Mouse (Mus musculus) limb, embryonic 13.5 days (tissue): ENCODE results near the gene Aif1. TPM values are rescaled to one million over a fixed set of nuclear protein-coding genes. Genes with fewer than 3 reads are reported as not detected.
A peak's percentile ranks its signal among the peaks of the same experiment; 100 is the strongest.

Source experiments
- ATAC-seq: fragments of 200-750 bp; cut with Nextera tagmentation; 2 replicates; pipeline ENCODE4 v1.8.0; 2017; ENCODE audit warnings: low read depth, moderate number of reproducible peaks, moderate TSS enrichment; ENCODE audit not compliant: low FRiP score
- H3K27ac ChIP-seq: fragments of 300-500 bp; sonication (generic); 2 replicates; pipeline ENCODE4 v1.5.1; 2015; ENCODE audit warnings: inconsistent platforms, mild to moderate bottlenecking, moderate library complexity
- H3K27me3 ChIP-seq: fragments of 300-500 bp; sonication (generic); 2 replicates; pipeline ENCODE4 v1.6.1; 2015; ENCODE audit warnings: mild to moderate bottlenecking, inconsistent platforms
- H3K36me3 ChIP-seq: fragments of 300-500 bp; sonication (generic); 2 replicates; pipeline ENCODE4 v1.6.1; 2015; ENCODE audit warnings: inconsistent platforms, mild to moderate bottlenecking, moderate library complexity
- H3K4me1 ChIP-seq: fragments of 300-500 bp; sonication (generic); 2 replicates; pipeline ENCODE4 v1.6.1; 2015; ENCODE audit warnings: inconsistent platforms
- H3K4me2 ChIP-seq: fragments of 300-500 bp; sonication (generic); replicated peaks from 2 replicates; pipeline ENCODE4 v1.6.1; 2015; ENCODE audit warnings: inconsistent platforms, mild to moderate bottlenecking, moderate library complexity
- H3K4me3 ChIP-seq: fragments of 300-500 bp; sonication (generic); 2 replicates; pipeline ENCODE4 v1.5.1; 2015; ENCODE audit warnings: moderate library complexity, mild to moderate bottlenecking, inconsistent platforms
- H3K9ac ChIP-seq: fragments of 300-500 bp; sonication (generic); 2 replicates; pipeline ENCODE4 v1.6.1; 2015; ENCODE audit warnings: mild to moderate bottlenecking, inconsistent platforms
- H3K9me3 ChIP-seq: fragments of 300-500 bp; sonication (generic); 2 replicates; pipeline ENCODE4 v1.6.1; 2016; ENCODE audit warnings: inconsistent platforms
- WGBS: fragments of 180-500 bp; shearing (Covaris S2); methylation state at CpG from one replicate; pipeline ENCODE4 v1.1.7; 2015; 5-methylcytosine and 5-hydroxymethylcytosine counted together
- polyA plus RNA-seq: library from polyadenylated mRNA; unstranded; fragments of >200 nt; fragmentation: Nextera tagmentation; extraction: Ambion mirVana; gene quantifications from 2 replicates; pipeline ENCODE4 v1.2.1, GENCODE M21; 2015

The Aif1 gene
- polyA plus RNA-seq, 1 experiment from 2014 or later, result 9.0 TPM

DNA sequence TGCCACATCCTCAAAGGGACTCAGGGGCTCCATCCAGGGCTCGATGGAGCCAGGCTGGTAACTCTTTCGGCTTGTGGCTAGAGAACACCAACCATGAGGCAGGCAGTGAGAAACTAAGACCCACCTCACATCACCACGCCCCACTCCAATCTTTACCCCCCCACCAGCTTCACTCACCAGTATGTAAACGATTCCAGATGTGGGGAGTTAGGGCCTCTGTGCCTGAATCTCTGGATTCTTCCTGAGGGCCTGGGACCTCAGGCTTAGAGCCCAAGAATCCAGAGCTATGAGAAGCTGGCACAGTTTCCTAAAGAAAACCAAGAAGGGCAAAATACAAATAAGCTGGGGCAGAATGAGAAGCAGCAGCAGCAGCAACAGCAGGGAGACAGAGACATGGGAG is 21.9 kb downstream of the Aif1 start:
- H3K4me2 ChIP-seq, result no peak overlapping the region
- no peaks in the 10 kb centered on the region for H3K9me3 ChIP-seq
- no peaks in the 10 kb centered on the region for H3K27me3 ChIP-seq
- H3K36me3 ChIP-seq, result peaks cover 98% of the 10 kb centered on the region
- peaks cover 8% of the 10 kb centered on the region; the same call in 1 of the 2 replicates for H3K4me1 ChIP-seq
- H3K4me3 ChIP-seq, result no peak overlapping the region
- peak overlapping the region; percentile 44; the same call in 1 of the 2 replicates for H3K27ac ChIP-seq
- H3K9ac ChIP-seq, result peak overlapping the region; percentile 19; the same call in 1 of the 2 replicates
- 56% methylated on average over 4 of the region's 4 CpGs for WGBS
- ATAC-seq, result no peak

DNA sequence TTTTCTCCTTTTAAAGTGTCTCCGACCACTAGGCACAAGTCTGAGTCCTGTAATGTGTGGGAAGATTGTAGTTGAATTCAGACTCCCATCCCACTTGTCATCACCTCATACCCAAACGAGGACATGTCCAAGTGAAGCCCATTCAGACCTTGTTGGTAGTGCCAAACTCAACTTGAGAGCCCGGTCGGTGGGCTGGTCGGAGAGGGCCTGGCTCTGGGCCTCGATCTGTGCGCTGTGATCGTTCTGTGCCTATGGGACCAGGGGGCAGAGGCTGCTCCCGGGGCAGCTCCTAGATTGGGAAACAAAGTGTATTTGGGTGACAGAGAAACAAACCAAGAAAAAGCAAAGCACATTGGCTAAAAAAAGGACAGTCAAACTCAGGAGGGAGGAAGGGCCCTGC is 22.8 kb downstream of the Aif1 start:
- Histone ChIP-seq H3K4me2 (no peak overlapping the region), H3K27me3 (no peaks in the 10 kb centered on the region), H3K27ac (no peak overlapping the region), H3K9ac (no peak overlapping the region), H3K36me3 (peaks cover 98% of the 10 kb centered on the region), H3K9me3 (no peaks in the 10 kb centered on the region), H3K4me1 (peaks cover 8% of the 10 kb centered on the region; the same call in 1 of the 2 replicates), H3K4me3 (no peak overlapping the region)
- ATAC-seq, result no peak
- 97% methylated on average over 9 of the region's 9 CpGs for WGBS

DNA sequence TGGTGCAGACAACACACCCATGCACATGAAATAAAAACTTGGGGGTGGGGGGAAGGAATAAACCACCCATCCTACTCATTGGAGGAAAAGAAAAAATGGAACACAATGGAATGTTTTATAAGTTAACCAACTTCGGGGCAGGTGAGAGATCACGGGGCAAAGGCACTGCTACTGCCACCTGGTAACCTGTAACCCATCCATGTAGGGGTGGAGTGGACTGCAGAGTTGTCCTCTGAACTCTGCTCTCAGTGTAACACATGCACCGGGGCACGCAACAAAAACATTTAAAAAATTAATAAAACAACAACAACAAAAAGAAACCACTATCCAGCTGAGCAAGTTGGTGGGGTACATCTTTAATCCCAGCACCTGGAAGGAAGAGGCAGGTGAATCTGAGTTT is 23.7 kb downstream of the Aif1 start:
- 94% methylated on average over 4 of the region's 4 CpGs for WGBS

DNA sequence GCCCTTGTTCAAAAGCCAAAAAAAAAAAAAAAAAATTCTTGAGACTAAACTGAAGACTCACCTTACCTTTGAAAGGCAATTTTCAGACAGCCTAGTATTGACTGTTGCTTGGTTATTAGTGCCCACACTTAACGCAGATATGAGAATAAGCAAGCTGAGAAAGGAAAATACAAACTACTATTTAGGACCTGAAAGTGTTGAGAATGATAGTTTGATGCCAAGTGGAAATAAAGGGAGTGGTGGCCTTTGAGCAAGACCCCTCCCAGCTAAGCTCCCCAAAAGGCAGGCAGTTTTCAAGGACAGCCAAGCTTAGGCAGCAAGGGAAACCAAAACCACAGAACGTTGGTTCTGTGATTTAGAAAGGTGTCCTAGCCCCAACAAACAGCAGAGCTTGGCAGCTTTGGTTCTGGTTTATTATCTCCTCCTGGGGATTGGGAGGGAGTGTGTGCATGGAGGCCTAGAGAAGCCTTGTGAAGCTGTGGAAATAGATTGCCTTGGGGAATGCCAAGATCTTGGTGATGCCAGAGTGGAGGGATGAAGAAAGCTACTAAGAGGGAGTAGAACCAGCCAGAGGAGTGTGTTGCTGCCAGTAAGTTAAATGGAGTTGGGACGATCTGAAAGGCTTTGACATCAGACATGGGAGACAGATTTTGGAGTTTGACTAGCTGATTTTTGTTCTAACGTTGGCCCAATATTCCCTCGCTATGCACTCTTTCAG is 27.8 kb downstream of the Aif1 start:
- Histone ChIP-seq H3K27ac (no peak overlapping the region), H3K4me2 (no peak overlapping the region), H3K4me3 (no peak overlapping the region), H3K4me1 (no peaks in the 10 kb centered on the region), H3K9ac (no peak overlapping the region), H3K27me3 (no peaks in the 10 kb centered on the region), H3K36me3 (peaks cover 93% of the 10 kb centered on the region), H3K9me3 (peaks cover 5% of the 10 kb centered on the region; the same call in 1 of the 2 replicates)
- ATAC-seq, result no peak
- 67% methylated on average over 5 of the region's 5 CpGs for WGBS

More for the DNA sequence above, 23.7 kb downstream of the Aif1 start:
- Histone ChIP-seq H3K9me3 (no peaks in the 10 kb centered on the region), H3K36me3 (peaks cover 93% of the 10 kb centered on the region), H3K4me2 (no peak overlapping the region), H3K4me3 (no peak overlapping the region), H3K9ac (no peak overlapping the region), H3K27ac (no peak overlapping the region), H3K4me1 (peaks cover 8% of the 10 kb centered on the region; the same call in 1 of the 2 replicates), H3K27me3 (no peaks in the 10 kb centered on the region)
- no peak for ATAC-seq

DNA sequence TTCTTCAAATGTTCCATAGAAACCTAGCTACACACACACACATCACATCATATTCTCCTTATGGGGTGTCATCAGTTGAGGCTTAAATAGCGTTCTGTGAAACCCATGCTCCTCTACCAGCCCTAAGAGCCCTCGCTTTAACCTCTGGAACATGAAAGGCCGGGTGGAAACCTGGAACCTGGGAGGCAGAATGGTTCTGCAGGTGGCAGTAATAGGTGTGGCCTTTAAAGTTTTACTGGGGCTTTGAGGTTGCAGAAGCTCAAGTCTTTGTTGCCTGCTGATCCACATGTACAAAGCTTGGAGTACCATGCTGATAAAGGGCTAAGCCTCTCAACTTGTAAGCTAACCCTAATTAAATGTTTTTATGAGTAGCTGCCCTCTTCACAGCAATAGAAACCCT is 28.5 kb downstream of the Aif1 start:
- Histone ChIP-seq H3K27me3 (no peaks in the 10 kb centered on the region), H3K4me1 (no peaks in the 10 kb centered on the region), H3K27ac (no peak overlapping the region), H3K36me3 (peaks cover 93% of the 10 kb centered on the region), H3K4me3 (no peak overlapping the region), H3K4me2 (no peak overlapping the region), H3K9me3 (peaks cover 6% of the 10 kb centered on the region; the same call in 1 of the 2 replicates), H3K9ac (no peak overlapping the region)
- no peak for ATAC-seq
- 21% methylated on average over 3 of the region's 3 CpGs for WGBS

DNA sequence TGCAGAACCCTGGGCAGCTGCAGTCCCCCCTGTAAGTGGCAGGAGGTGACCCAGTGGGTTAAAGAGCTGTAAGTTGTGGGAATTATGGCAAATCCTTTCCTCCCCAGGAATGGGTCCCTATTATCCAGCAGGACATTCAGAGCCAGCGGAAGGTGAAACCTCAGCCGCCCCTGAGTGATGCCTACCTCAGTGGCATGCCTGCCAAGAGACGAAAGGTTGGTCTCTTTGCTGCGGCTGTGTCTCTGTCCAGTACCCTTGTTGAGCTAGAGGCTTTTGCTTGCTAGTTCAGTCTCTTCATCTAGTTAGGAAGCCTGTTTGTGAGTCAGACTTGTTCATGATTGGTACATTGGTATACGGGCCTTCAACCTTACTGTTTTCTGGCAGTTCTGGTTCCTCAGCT is 29.7 kb downstream of the Aif1 start:
- WGBS, result 86% methylated on average over 5 of the region's 5 CpGs
- H3K4me3 ChIP-seq, result no peak overlapping the region
- H3K36me3 ChIP-seq, result peaks cover 93% of the 10 kb centered on the region
- no peak overlapping the region for H3K27ac ChIP-seq
- H3K4me2 ChIP-seq, result no peak overlapping the region
- no peak for ATAC-seq
- peaks cover 6% of the 10 kb centered on the region; the same call in 1 of the 2 replicates for H3K9me3 ChIP-seq
- no peaks in the 10 kb centered on the region for H3K27me3 ChIP-seq
- no peak overlapping the region for H3K9ac ChIP-seq
- H3K4me1 ChIP-seq, result no peaks in the 10 kb centered on the region

DNA sequence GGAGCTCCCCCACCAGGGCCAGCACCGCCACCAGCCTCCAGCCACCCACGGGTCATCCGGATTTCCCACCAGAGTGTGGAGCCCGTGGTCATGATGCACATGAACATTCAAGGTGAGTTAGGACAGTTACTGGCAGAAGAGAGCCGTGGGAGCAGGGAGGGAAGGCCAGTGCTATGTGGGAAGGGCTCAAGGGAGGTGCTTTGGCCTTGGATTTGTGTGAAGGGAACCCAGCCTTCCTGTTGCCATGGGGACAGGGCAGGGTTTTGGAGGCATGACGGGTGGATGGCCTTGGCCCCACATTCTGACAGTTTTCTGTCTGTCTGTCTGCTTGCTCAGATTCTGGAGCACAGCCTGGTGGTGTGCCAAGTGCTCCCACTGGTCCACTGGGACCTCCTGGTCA is 33.9 kb downstream of the Aif1 start:
- Histone ChIP-seq H3K4me1 (peaks cover 9% of the 10 kb centered on the region), H3K4me3 (no peak overlapping the region), H3K36me3 (peaks cover 89% of the 10 kb centered on the region), H3K9ac (no peak overlapping the region), H3K27ac (no peak overlapping the region), H3K4me2 (no peak overlapping the region), H3K9me3 (peaks cover 6% of the 10 kb centered on the region; the same call in 1 of the 2 replicates), H3K27me3 (no peaks in the 10 kb centered on the region)
- no peak for ATAC-seq
- 90% methylated on average over 6 of the region's 6 CpGs for WGBS

DNA sequence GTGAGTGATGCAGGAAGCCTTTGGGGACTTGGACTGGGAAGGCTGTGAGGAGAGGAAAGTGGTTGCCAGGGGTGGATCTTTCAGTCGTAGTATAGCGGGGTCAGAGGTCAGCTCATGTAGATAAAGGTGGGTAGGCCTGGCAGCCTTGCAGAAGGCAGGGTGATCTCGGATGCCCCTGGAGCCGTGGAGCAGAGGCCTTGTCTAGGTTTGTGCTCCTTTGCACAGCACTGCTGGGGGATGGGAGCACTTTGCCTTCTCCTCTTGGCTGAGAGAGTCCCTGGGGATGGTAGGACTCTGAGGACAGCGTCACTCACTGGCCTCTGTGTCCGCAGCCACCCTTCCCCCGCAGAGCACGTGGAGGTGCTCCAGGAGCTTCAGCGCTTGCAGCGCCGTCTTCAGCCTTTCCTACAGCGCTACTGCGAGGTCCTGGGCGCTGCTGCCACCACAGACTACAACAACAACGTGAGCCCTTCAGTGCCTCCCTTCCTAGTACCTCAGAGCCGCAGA is 35.3 kb downstream of the Aif1 start:
- peaks cover 74% of the 10 kb centered on the region for H3K36me3 ChIP-seq
- no peak overlapping the region for H3K4me3 ChIP-seq
- H3K9ac ChIP-seq, result no peak overlapping the region
- no peak overlapping the region for H3K27ac ChIP-seq
- no peaks in the 10 kb centered on the region for H3K27me3 ChIP-seq
- 85% methylated on average over 16 of the region's 16 CpGs for WGBS
- H3K4me1 ChIP-seq, result peaks cover 18% of the 10 kb centered on the region
- no peak for ATAC-seq
- no peak overlapping the region for H3K4me2 ChIP-seq
- H3K9me3 ChIP-seq, result peaks cover 6% of the 10 kb centered on the region; the same call in 1 of the 2 replicates

DNA sequence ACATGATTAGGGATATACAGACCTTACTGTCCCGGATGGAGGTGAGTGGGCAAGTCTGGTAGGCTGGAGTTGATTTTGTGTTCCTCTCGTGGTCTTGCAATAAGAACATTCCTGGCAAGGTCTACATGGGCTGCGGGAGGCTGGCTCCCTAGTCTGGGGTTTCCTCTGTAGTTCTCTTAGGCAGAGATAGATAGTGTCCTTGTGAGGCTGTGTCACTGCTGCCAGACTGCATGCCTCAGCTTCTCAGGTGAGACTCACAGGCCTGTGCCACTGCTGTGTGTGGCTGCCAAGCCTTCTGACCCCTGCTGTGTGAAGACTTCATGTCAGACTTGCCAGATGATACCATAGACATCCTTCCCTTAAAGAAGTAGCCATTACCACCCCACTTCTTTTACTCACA is 36.6 kb downstream of the Aif1 start:
- H3K36me3 ChIP-seq, result peaks cover 62% of the 10 kb centered on the region
- H3K4me2 ChIP-seq, result no peak overlapping the region
- no peak overlapping the region for H3K27ac ChIP-seq
- H3K4me3 ChIP-seq, result no peak overlapping the region
- WGBS, result 91% methylated on average over 3 of the region's 3 CpGs
- no peak for ATAC-seq
- peaks cover 18% of the 10 kb centered on the region for H3K4me1 ChIP-seq
- peak overlapping the region; percentile 13; the same call in 1 of the 2 replicates for H3K9ac ChIP-seq
- peaks cover 6% of the 10 kb centered on the region; the same call in 1 of the 2 replicates for H3K9me3 ChIP-seq
- no peaks in the 10 kb centered on the region for H3K27me3 ChIP-seq

DNA sequence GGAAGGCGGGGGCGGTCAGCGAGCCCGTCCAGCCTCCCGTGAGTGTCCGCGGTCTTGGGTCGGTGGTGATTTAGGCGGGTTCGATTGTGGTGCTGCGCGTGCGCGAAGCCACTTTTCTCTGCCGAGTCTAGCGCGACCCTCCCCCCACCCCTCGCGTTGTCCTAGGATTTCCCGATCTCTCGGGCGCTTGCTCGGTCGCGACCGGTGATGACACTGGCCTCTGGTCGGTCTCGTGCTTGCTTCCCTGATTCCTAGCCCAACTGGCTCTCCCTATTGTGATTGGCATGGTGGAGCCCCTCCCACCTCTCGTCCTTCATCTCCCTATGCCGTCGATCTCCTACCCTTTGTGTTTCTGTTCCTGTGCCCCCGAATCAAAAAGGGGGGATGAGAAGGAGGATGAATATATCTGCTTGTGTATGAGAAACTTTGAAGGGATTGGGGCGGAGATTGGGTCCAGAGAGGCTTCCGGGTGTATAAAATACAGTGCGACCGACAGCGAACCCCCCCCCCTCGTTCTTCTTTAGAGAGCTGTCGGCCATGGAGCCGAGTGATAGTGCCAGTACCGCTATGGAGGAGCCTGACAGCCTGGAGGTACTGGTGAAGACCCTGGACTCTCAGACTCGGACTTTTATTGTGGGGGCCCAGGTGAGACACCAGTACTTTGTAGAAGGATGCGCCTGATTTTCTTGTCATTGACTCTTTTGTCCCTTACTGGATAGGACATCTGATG is 40.1 kb downstream of the Aif1 start:
- Histone ChIP-seq H3K4me1 (peaks cover 18% of the 10 kb centered on the region), H3K27ac (peak overlapping the region; percentile 91), H3K9me3 (no peaks in the 10 kb centered on the region), H3K4me3 (peak overlapping the region; percentile 75), H3K27me3 (no peaks in the 10 kb centered on the region), H3K36me3 (peaks cover 27% of the 10 kb centered on the region), H3K4me2 (peak overlapping the region; percentile 94), H3K9ac (peak overlapping the region; percentile 86)
- WGBS, result under 1% methylated on average over 43 of the region's 43 CpGs
- ATAC-seq, result peak; percentile 74

DNA sequence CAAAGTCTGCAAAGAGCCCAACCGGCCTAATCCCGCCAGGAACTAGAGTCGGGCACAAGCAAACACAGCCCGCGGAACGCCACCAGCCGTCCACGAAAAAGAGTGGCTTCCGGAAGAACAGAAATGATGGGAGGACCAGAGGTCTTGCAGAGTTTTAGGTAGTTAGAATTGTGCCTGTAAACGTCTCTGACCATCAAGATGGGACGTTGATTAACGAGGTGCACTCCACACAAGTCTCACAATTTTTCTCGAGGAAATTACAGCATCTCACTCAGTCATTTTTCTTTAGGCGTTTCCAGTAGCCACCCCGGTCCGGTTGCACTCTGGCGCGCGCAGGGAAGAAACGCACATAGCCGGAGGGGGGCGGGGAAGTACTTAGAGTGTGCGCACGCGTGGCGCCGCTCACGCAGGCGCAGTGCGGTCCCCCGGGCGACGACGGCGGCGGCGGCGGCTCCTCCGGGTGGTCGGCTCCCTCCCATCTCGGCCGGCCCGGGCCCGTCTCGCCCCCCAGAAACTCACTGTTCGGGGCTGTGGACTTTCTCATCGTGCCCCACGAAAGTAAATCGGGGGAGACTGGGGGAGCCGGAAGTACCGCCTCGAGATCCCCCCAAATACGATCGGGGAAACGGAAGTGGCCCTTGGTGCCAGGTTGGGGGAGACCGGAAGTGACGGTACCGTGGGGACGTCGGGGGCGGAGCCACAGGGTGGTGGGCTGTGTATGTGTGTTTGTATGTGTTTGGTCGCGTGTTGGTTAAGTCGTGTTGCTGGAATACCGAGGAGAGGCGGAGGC is 40.9 kb downstream of the Aif1 start, which contains the start of gene Bag6:
Gene Bag6, plus strand, starts transcription at position 378 of the 790 bp plus-strand sequence.
- ATAC-seq, result peak; percentile 93

More for the DNA sequence above, 40.9 kb downstream of the Aif1 start, which contains the start of gene Bag6:
- Histone ChIP-seq H3K4me1 (peaks cover 18% of the 10 kb centered on the region), H3K9ac (peak within 1 kb of the TSS; percentile 86), H3K27me3 (no peaks in the 10 kb centered on the region), H3K27ac (peak within 1 kb of the TSS; percentile 91), H3K36me3 (peaks cover 25% of the 10 kb centered on the region), H3K4me2 (peak within 1 kb of the TSS; percentile 94), H3K4me3 (peak within 1 kb of the TSS; percentile 75), H3K9me3 (no peaks in the 10 kb centered on the region)
- WGBS, result under 1% methylated on average over 66 of the region's 66 CpGs
